Mouse (Mus musculus) forebrain, postnatal 0 days (tissue): ENCODE measurements around the gene Trim47. TPM values are rescaled to one million over a fixed set of nuclear protein-coding genes. Genes with fewer than 3 reads are reported as not detected.
A peak's percentile ranks its signal among the peaks of the same experiment; 100 is the strongest.

Experiments used
- ATAC-seq: fragments of 200-750 bp; cut with Nextera tagmentation; 2 replicates; pipeline ENCODE4 v1.8.0; 2017; ENCODE audit warnings: mild to moderate bottlenecking, moderate library complexity
- DNase-seq: peaks from one replicate; pipeline ENCODE4 v3.0.0-alpha.2; 2015
- H3K27ac ChIP-seq: fragments of 300-500 bp; sonication (generic); 2 replicates; pipeline ENCODE4 v1.5.1; 2014; ENCODE audit warnings: low read depth, mild to moderate bottlenecking, antibody characterized with exemption, low read length, moderate library complexity, mixed read lengths
- H3K27me3 ChIP-seq: fragments of 300-500 bp; sonication (generic); 2 replicates; pipeline ENCODE4 v1.6.1; 2014; ENCODE audit warnings: mild to moderate bottlenecking, low read length, mixed read lengths; ENCODE audit not compliant: insufficient read depth
- H3K36me3 ChIP-seq: fragments of 300-500 bp; sonication (generic); 2 replicates; pipeline ENCODE4 v1.6.1; 2014; ENCODE audit warnings: mild to moderate bottlenecking, moderate library complexity; ENCODE audit not compliant: insufficient read depth
- H3K4me1 ChIP-seq: fragments of 300-500 bp; sonication (generic); 2 replicates; pipeline ENCODE4 v1.6.1; 2014; ENCODE audit warnings: antibody characterized with exemption; ENCODE audit not compliant: insufficient read depth
- H3K4me2 ChIP-seq: fragments of 300-500 bp; sonication (generic); 2 replicates; pipeline ENCODE4 v1.6.1; 2014; ENCODE audit warnings: low read depth, mild to moderate bottlenecking, moderate library complexity
- H3K4me3 ChIP-seq: fragments of 300-500 bp; sonication (generic); 2 replicates; pipeline ENCODE4 v1.5.1; 2014; ENCODE audit warnings: low read depth, low read length, mixed read lengths
- H3K9ac ChIP-seq: fragments of 300-500 bp; sonication (generic); 2 replicates; pipeline ENCODE4 v1.6.1; 2014; ENCODE audit warnings: mild to moderate bottlenecking
- H3K9me3 ChIP-seq: fragments of 300-500 bp; sonication (generic); 2 replicates; pipeline ENCODE4 v1.6.1; 2016; ENCODE audit warnings: low read length
- CTCF ChIP-seq: sonication (generic); IDR thresholded peaks from 2 replicates; pipeline ENCODE4 v1.5.1; 2016; ENCODE audit warnings: antibody characterized with exemption, control low read depth, low read depth
- WGBS: fragments of 180-500 bp; shearing (Covaris S2); extraction: QIAGEN DNeasy Blood & Tissue Kit; methylation state at CpG from one replicate; pipeline ENCODE4 v1.1.7; 2014; 5-methylcytosine and 5-hydroxymethylcytosine counted together
- polyA plus RNA-seq: library from polyadenylated mRNA; unstranded; fragments of >200 nt; fragmentation: Nextera tagmentation; extraction: Ambion mirVana; gene quantifications from 2 replicates; pipeline ENCODE4 v1.2.1, GENCODE M21; 2015
- total RNA-seq: library from RNA; depleted of rRNA; stranded (reverse); fragments of >200 nt; gene quantifications from 2 replicates; pipeline ENCODE4 v1.2.3, GENCODE M21; 2014

The Trim47 gene
- total and polyA plus RNA-seq, 2 experiments from 2014 or later: 7.8 to 13.0 TPM

- Histone ChIP-seq H3K4me2 (no peak overlapping the region), H3K36me3 (no peaks in the 10 kb centered on the region)
These were observed 24.5 kb downstream of the Trim47 start for GRCm38 (mm10) chr11:116102472-116102871.

GRCm38 (mm10) chr11:116101931-116102381 is 25.1 kb downstream of the Trim47 start:
- no peak for TF ChIP-seq CTCF
- H3K27ac ChIP-seq: peak overlapping the region; percentile 69
- DNase-seq: peak; percentile 46
- no peaks in the 10 kb centered on the region for H3K36me3 ChIP-seq
- H3K9me3 ChIP-seq: no peaks in the 10 kb centered on the region
- no peaks in the 10 kb centered on the region for H3K4me1 ChIP-seq
- H3K9ac ChIP-seq: no peak overlapping the region
- H3K27me3 ChIP-seq: peaks cover 12% of the 10 kb centered on the region; the same call in 1 of the 2 replicates
- WGBS: 8% methylated on average over 11 of the region's 11 CpGs
- no peak overlapping the region for H3K4me3 ChIP-seq
- no peak overlapping the region for H3K4me2 ChIP-seq
- ATAC-seq: peak; percentile 91

More at GRCm38 (mm10) chr11:116102472-116102871, 24.5 kb downstream of the Trim47 start:
- no peak for ATAC-seq
- H3K4me3 ChIP-seq: no peak overlapping the region
- no peak for DNase-seq
- no peaks in the 10 kb centered on the region for H3K4me1 ChIP-seq
- H3K9me3 ChIP-seq: no peaks in the 10 kb centered on the region
- no peak for TF ChIP-seq CTCF
- WGBS: 31% methylated on average over 3 of the region's 4 CpGs
- no peak overlapping the region for H3K9ac ChIP-seq
- H3K27ac ChIP-seq: peak overlapping the region; percentile 69
- peaks cover 17% of the 10 kb centered on the region; the same call in 1 of the 2 replicates for H3K27me3 ChIP-seq

DNA sequence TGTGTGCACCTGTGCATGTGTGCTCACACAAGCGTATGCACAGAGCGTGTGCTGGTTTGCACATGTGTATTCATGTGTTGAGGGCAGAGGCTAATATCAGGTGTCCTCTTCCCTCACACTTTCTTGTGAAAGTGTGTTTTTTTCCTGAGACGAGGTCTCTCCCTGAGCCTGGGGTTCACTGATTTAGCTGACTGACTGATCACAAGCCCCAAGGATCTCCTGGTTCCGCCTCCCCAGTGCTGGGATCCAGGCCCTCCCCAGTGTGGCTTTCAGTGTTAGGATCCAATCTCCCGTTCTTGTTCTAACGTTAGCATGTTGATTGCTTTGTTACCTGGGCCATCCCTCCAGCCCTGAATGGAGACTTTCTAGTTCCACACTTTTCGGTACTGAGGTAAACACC is 26.2 kb downstream of the Trim47 start:
- Histone ChIP-seq H3K36me3 (no peaks in the 10 kb centered on the region), H3K27ac (no peak overlapping the region), H3K4me2 (no peak overlapping the region), H3K9ac (no peak overlapping the region), H3K4me1 (no peaks in the 10 kb centered on the region), H3K27me3 (0 out of 2 replicates have a peak, but pooled peaks cover 3% of the 10 kb centered on the region), H3K4me3 (no peak overlapping the region), H3K9me3 (no peaks in the 10 kb centered on the region)
- TF ChIP-seq CTCF: no peak
- DNase-seq (no peak), ATAC-seq (no peak)
- WGBS: 85% methylated on average over 7 of the region's 7 CpGs

DNA sequence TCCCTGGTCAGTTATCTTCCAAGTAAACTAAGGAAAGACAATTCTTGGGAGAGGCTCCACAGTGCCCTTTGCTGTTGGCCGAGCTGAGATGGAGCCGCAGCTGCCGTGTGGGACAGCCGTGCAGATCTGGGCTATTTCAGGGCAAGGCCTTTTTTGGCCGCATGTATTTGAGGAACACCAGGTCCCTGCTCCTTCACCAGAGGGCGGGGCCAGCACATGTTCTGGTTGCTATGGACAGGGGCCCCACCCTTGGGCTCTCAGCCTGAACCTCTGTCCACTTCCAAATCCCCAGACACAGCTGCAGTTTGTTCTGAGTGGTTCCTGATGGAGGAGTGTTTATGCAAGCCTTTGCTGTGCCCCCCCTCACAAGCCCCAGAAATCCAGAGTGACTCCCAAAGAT is 26.6 kb downstream of the Trim47 start:
- 0 out of 2 replicates have a peak, but pooled peaks cover under 1% of the 10 kb centered on the region for H3K27me3 ChIP-seq
- no peak for TF ChIP-seq CTCF
- H3K4me1 ChIP-seq: no peaks in the 10 kb centered on the region
- no peaks in the 10 kb centered on the region for H3K9me3 ChIP-seq
- H3K4me3 ChIP-seq: no peak overlapping the region
- no peaks in the 10 kb centered on the region for H3K36me3 ChIP-seq
- no peak overlapping the region for H3K4me2 ChIP-seq
- 83% methylated on average over 6 of the region's 6 CpGs for WGBS
- ATAC-seq (no peak), DNase-seq (no peak)
- H3K27ac ChIP-seq: no peak overlapping the region
- H3K9ac ChIP-seq: no peak overlapping the region

DNA sequence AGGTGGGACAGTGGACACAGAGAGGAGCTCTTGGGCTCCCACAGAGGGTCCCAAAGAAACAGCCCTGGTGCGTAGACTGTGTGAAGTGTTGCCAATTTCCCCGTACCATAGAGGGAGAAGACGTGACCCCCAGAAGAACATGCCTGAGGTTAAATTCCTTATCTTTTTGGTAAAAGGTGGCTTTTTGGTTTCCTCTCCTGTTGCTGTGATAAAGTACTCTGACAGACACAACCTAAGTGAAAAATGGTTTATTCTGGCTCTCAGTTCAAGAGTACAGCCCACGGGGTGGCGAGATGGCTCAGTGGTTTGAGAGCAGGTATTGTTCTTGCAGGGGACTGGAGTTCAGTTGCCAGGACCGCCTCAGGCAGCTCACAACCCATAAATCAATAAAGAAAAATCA is 27.5 kb downstream of the Trim47 start:
- Histone ChIP-seq H3K4me3 (no peak overlapping the region), H3K36me3 (no peaks in the 10 kb centered on the region), H3K9me3 (no peaks in the 10 kb centered on the region), H3K4me2 (no peak overlapping the region), H3K27ac (no peak overlapping the region), H3K9ac (no peak overlapping the region), H3K4me1 (no peaks in the 10 kb centered on the region), H3K27me3 (no peaks in the 10 kb centered on the region)
- WGBS: 88% methylated on average over 6 of the region's 6 CpGs
- ATAC-seq (no peak), DNase-seq (no peak)
- no peak for TF ChIP-seq CTCF

DNA sequence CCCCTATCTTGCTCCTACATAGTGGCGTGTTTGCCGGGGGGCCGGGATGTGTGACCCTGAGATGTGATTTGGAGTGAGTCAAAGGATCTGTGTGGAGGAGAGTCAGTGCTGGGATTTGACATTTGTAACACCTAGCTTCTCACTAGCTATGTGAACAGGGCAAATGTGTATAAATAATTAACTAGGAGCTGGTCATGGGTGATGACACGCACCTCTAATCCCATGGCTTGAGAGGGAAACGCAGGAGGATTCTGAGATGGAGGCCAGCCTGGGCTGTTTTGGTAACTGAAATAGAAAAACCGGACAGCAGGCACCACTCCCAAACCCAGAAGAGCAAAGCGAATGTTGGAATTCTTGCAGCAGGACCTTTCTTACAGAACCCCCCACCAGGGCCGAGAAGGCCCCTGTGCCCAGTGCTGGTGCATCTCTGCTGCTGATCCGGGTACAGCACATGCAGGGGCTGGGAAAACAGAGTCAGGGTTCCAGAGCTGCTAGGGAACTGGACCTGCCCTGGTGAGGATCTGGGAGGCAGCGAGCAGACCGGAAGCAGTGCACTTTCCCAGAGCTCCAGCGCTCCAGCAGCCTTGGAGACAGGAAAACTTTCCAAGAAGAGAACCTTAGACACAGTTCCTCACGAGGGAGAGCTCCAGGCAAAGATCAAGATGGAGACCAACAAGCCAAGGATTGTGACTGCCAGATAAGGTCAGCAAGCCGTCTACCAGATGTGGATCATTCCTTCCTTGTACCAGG is 28.1 kb downstream of the Trim47 start:
- no peak overlapping the region for H3K4me3 ChIP-seq
- ATAC-seq: no peak
- 80% methylated on average over 14 of the region's 14 CpGs for WGBS
- no peak for TF ChIP-seq CTCF
- H3K9ac ChIP-seq: no peak overlapping the region
- no peaks in the 10 kb centered on the region for H3K4me1 ChIP-seq
- no peaks in the 10 kb centered on the region for H3K27me3 ChIP-seq
- DNase-seq: no peak
- no peak overlapping the region for H3K27ac ChIP-seq
- H3K36me3 ChIP-seq: no peaks in the 10 kb centered on the region
- H3K4me2 ChIP-seq: no peak overlapping the region
- no peaks in the 10 kb centered on the region for H3K9me3 ChIP-seq
